Mouse (Mus musculus): ENCODE measurements around the gene Rnd1.

Rnd1 gene

GRCm38 (mm10) chr15:98677977-98678376, 716 bp upstream of the Rnd1 start:
- no peak for DNase-seq (ENCODE audit: low spot score)

- DNase-seq (ENCODE audit: low spot score): no peak
These were observed 790 bp downstream of the Rnd1 start for GRCm38 (mm10) chr15:98676471-98676870.

- DNase-seq (ENCODE audit: low spot score): no peak
These were observed 1.5 kb downstream of the Rnd1 start for GRCm38 (mm10) chr15:98675634-98676250.

GRCm38 (mm10) chr15:98674994-98675545, 2.2 kb downstream of the Rnd1 start:
- DNase-seq (ENCODE audit: low spot score): no peak

GRCm38 (mm10) chr15:98674284-98674993, 2.8 kb downstream of the Rnd1 start:
- no peak for DNase-seq (ENCODE audit: low spot score)

- no peak for DNase-seq (ENCODE audit: low spot score)
These were observed 3.5 kb downstream of the Rnd1 start for GRCm38 (mm10) chr15:98673732-98674131.

GRCm38 (mm10) chr15:98672592-98672991, 4.7 kb downstream of the Rnd1 start:
- DNase-seq (ENCODE audit: low spot score): no peak

- DNase-seq (ENCODE audit: low spot score): no peak
These were observed 13.0 kb downstream of the Rnd1 start for GRCm38 (mm10) chr15:98664042-98664907.

GRCm38 (mm10) chr15:98662567-98663545, 14.4 kb downstream of the Rnd1 start, which contains the start of gene Ddx23:
Ddx23 (minus strand) TSS chr15:98662894.
- DNase-seq (ENCODE audit: low spot score): peak; percentile 97

- no peak for DNase-seq (ENCODE audit: low spot score)
These were observed 15.1 kb downstream of the Rnd1 start for GRCm38 (mm10) chr15:98662198-98662566.

GRCm38 (mm10) chr15:98656982-98657751, 20.1 kb downstream of the Rnd1 start:
- DNase-seq (ENCODE audit: low spot score): no peak

GRCm38 (mm10) chr15:98652174-98652573, 25.1 kb downstream of the Rnd1 start:
- DNase-seq (ENCODE audit: low spot score): no peak

GRCm38 (mm10) chr15:98651431-98651830, 25.8 kb downstream of the Rnd1 start:
- no peak for DNase-seq (ENCODE audit: low spot score)

GRCm38 (mm10) chr15:98648071-98648470, 29.2 kb downstream of the Rnd1 start:
- DNase-seq (ENCODE audit: low spot score): no peak

GRCm38 (mm10) chr15:98647308-98647707, 30.0 kb downstream of the Rnd1 start:
- no peak for DNase-seq (ENCODE audit: low spot score)

- no peak for DNase-seq (ENCODE audit: low spot score)
These were observed 30.5 kb downstream of the Rnd1 start for GRCm38 (mm10) chr15:98646737-98647136.

- DNase-seq (ENCODE audit: low spot score): no peak
These were observed 31.9 kb downstream of the Rnd1 start for GRCm38 (mm10) chr15:98645057-98646026.

GRCm38 (mm10) chr15:98644406-98644805, 32.9 kb downstream of the Rnd1 start:
- DNase-seq (ENCODE audit: low spot score): no peak

- DNase-seq (ENCODE audit: low spot score): no peak
These were observed 37.1 kb downstream of the Rnd1 start for GRCm38 (mm10) chr15:98640157-98640556.

All from testis, postnatal 10 days (tissue).